Mouse (Mus musculus): ENCODE results near the gene Myo5a. TPM values are rescaled to one million over a fixed set of nuclear protein-coding genes. Genes with fewer than 3 reads are reported as not detected.

Myo5a gene
- polyA plus RNA-seq, 1 experiment from 2014 or later = 33.5 TPM

GRCm38 (mm10) chr9:75085242-75085824 is 14.5 kb downstream of the Myo5a start:
- H3K4me3 ChIP-seq = no peak overlapping the region
- H3K27me3 ChIP-seq = no peaks in the 10 kb centered on the region
- peaks cover 18% of the 10 kb centered on the region for H3K4me1 ChIP-seq (replicated peaks)
- H3K36me3 ChIP-seq = no peaks in the 10 kb centered on the region
- peak; percentile 59 for ATAC-seq (ENCODE audit: low read depth)
- WGBS = 33% methylated on average over 5 of the region's 5 CpGs
- no peaks in the 10 kb centered on the region for H3K9me3 ChIP-seq
- H3K27ac ChIP-seq (replicated peaks) = peak overlapping the region; percentile 38; the same call in 1 of the 2 replicates
- no peak overlapping the region for H3K9ac ChIP-seq
- no peak overlapping the region for H3K4me2 ChIP-seq

GRCm38 (mm10) chr9:75087823-75088222 is 17.0 kb downstream of the Myo5a start:
- Histone ChIP-seq H3K9me3 (no peaks in the 10 kb centered on the region), H3K4me1 (replicated peaks) (peaks cover 22% of the 10 kb centered on the region), H3K4me3 (no peak overlapping the region), H3K36me3 (no peaks in the 10 kb centered on the region), H3K27me3 (no peaks in the 10 kb centered on the region), H3K4me2 (no peak overlapping the region), H3K9ac (no peak overlapping the region), H3K27ac (replicated peaks) (0 out of 2 replicates have a peak overlapping the region, but pooled peaks have one; percentile 15)
- ATAC-seq (ENCODE audit: low read depth) = no peak
- WGBS = 56% methylated on average over 2 of the region's 2 CpGs

GRCm38 (mm10) chr9:75089285-75089684 is 18.5 kb downstream of the Myo5a start:
- Histone ChIP-seq H3K4me2 (no peak overlapping the region), H3K27ac (replicated peaks) (no peak overlapping the region), H3K9me3 (no peaks in the 10 kb centered on the region), H3K27me3 (no peaks in the 10 kb centered on the region), H3K36me3 (no peaks in the 10 kb centered on the region), H3K9ac (no peak overlapping the region), H3K4me1 (replicated peaks) (peaks cover 24% of the 10 kb centered on the region), H3K4me3 (no peak overlapping the region)
- ATAC-seq (ENCODE audit: low read depth) = no peak
- 79% methylated on average over 3 of the region's 3 CpGs for WGBS

- no peak for ATAC-seq (ENCODE audit: low read depth)
- 83% methylated on average over 1 of the region's 1 CpGs for WGBS
- peaks cover 6% of the 10 kb centered on the region for H3K4me1 ChIP-seq (replicated peaks)
Observed at GRCm38 (mm10) chr9:75092134-75092533, 21.3 kb downstream of the Myo5a start.

GRCm38 (mm10) chr9:75094762-75095161 is 23.9 kb downstream of the Myo5a start:
- Histone ChIP-seq H3K4me2 (no peak overlapping the region), H3K9ac (no peak overlapping the region), H3K4me3 (no peak overlapping the region), H3K9me3 (no peaks in the 10 kb centered on the region), H3K36me3 (peaks cover 4% of the 10 kb centered on the region; the same call in 1 of the 2 replicates), H3K27me3 (no peaks in the 10 kb centered on the region), H3K27ac (replicated peaks) (no peak overlapping the region), H3K4me1 (replicated peaks) (peaks cover 6% of the 10 kb centered on the region; the same call in 1 of the 2 replicates)
- 85% methylated on average over 3 of the region's 3 CpGs for WGBS
- no peak for ATAC-seq (ENCODE audit: low read depth)

More at GRCm38 (mm10) chr9:75092134-75092533, 21.3 kb downstream of the Myo5a start:
- Histone ChIP-seq H3K36me3 (no peaks in the 10 kb centered on the region), H3K9ac (no peak overlapping the region), H3K27ac (replicated peaks) (no peak overlapping the region), H3K4me3 (no peak overlapping the region), H3K27me3 (no peaks in the 10 kb centered on the region), H3K9me3 (no peaks in the 10 kb centered on the region), H3K4me2 (no peak overlapping the region)

- Histone ChIP-seq H3K4me2 (no peak overlapping the region), H3K4me3 (no peak overlapping the region), H3K27ac (replicated peaks) (no peak overlapping the region), H3K9me3 (no peaks in the 10 kb centered on the region), H3K27me3 (no peaks in the 10 kb centered on the region), H3K4me1 (replicated peaks) (no peaks in the 10 kb centered on the region; the same call in 1 of the 2 replicates), H3K36me3 (peaks cover 4% of the 10 kb centered on the region; the same call in 1 of the 2 replicates), H3K9ac (no peak overlapping the region)
- 95% methylated on average over 9 of the region's 9 CpGs for WGBS
- no peak for ATAC-seq (ENCODE audit: low read depth)
Observed at GRCm38 (mm10) chr9:75098937-75099336, 28.1 kb downstream of the Myo5a start.

GRCm38 (mm10) chr9:75100157-75100781 is 29.5 kb downstream of the Myo5a start:
- 95% methylated on average over 8 of the region's 8 CpGs for WGBS
- Histone ChIP-seq H3K9ac (no peak overlapping the region), H3K4me2 (no peak overlapping the region), H3K27ac (replicated peaks) (no peak overlapping the region), H3K9me3 (no peaks in the 10 kb centered on the region), H3K27me3 (no peaks in the 10 kb centered on the region), H3K4me3 (no peak overlapping the region), H3K4me1 (replicated peaks) (no peaks in the 10 kb centered on the region; the same call in 1 of the 2 replicates), H3K36me3 (peaks cover 4% of the 10 kb centered on the region; the same call in 1 of the 2 replicates)
- no peak for ATAC-seq (ENCODE audit: low read depth)

- Histone ChIP-seq H3K9me3 (no peaks in the 10 kb centered on the region), H3K4me3 (no peak overlapping the region), H3K4me1 (replicated peaks) (no peaks in the 10 kb centered on the region; the same call in 1 of the 2 replicates), H3K27me3 (no peaks in the 10 kb centered on the region), H3K4me2 (no peak overlapping the region), H3K27ac (replicated peaks) (no peak overlapping the region), H3K36me3 (peaks cover 4% of the 10 kb centered on the region; the same call in 1 of the 2 replicates), H3K9ac (no peak overlapping the region)
- no peak for ATAC-seq (ENCODE audit: low read depth)
Observed at GRCm38 (mm10) chr9:75102131-75102530, 31.3 kb downstream of the Myo5a start.

GRCm38 (mm10) chr9:75116571-75117177 is 45.9 kb downstream of the Myo5a start:
- H3K4me3 ChIP-seq = no peak overlapping the region
- no peak overlapping the region for H3K27ac ChIP-seq (replicated peaks)
- whole genome bisulfite sequencing = 88% methylated on average over 2 of the region's 2 CpGs
- 0 out of 2 replicates have a peak, but pooled peaks have one; percentile 15 for ATAC-seq (ENCODE audit: low read depth)
- H3K9me3 ChIP-seq = no peaks in the 10 kb centered on the region
- H3K9ac ChIP-seq = no peak overlapping the region
- H3K4me2 ChIP-seq = no peak overlapping the region
- H3K36me3 ChIP-seq = peaks cover 19% of the 10 kb centered on the region
- H3K27me3 ChIP-seq = no peaks in the 10 kb centered on the region
- H3K4me1 ChIP-seq (replicated peaks) = no peaks in the 10 kb centered on the region

GRCm38 (mm10) chr9:75121126-75121525 is 50.3 kb downstream of the Myo5a start:
- Histone ChIP-seq H3K27ac (replicated peaks) (no peak overlapping the region), H3K9ac (no peak overlapping the region), H3K4me3 (no peak overlapping the region), H3K4me1 (replicated peaks) (no peaks in the 10 kb centered on the region), H3K36me3 (peaks cover 28% of the 10 kb centered on the region), H3K27me3 (no peaks in the 10 kb centered on the region), H3K9me3 (no peaks in the 10 kb centered on the region), H3K4me2 (no peak overlapping the region)
- ATAC-seq (ENCODE audit: low read depth) = no peak
- WGBS = 90% methylated on average over 3 of the region's 3 CpGs

- ATAC-seq (ENCODE audit: low read depth) = no peak
- 65% methylated on average over 6 of the region's 6 CpGs for WGBS
Observed at GRCm38 (mm10) chr9:75124201-75124721, 53.4 kb downstream of the Myo5a start.

GRCm38 (mm10) chr9:75130553-75130952 is 59.7 kb downstream of the Myo5a start:
- Histone ChIP-seq H3K27me3 (no peaks in the 10 kb centered on the region), H3K9ac (no peak overlapping the region), H3K9me3 (no peaks in the 10 kb centered on the region), H3K36me3 (peaks cover 55% of the 10 kb centered on the region), H3K4me2 (no peak overlapping the region), H3K4me3 (no peak overlapping the region), H3K4me1 (replicated peaks) (no peaks in the 10 kb centered on the region), H3K27ac (replicated peaks) (no peak overlapping the region)
- 87% methylated on average over 2 of the region's 2 CpGs for WGBS
- ATAC-seq (ENCODE audit: low read depth) = no peak

More at GRCm38 (mm10) chr9:75124201-75124721, 53.4 kb downstream of the Myo5a start:
- Histone ChIP-seq H3K9ac (no peak overlapping the region), H3K4me2 (no peak overlapping the region), H3K4me3 (no peak overlapping the region), H3K27me3 (no peaks in the 10 kb centered on the region), H3K4me1 (replicated peaks) (no peaks in the 10 kb centered on the region), H3K27ac (replicated peaks) (no peak overlapping the region), H3K36me3 (peaks cover 41% of the 10 kb centered on the region), H3K9me3 (no peaks in the 10 kb centered on the region)

All from neural tube, embryonic 13.5 days (tissue).